Mouse (Mus musculus) stomach, embryonic 15.5 days (tissue): ENCODE data around the gene Snx1. TPM values are rescaled to one million over a fixed set of nuclear protein-coding genes. Genes with fewer than 3 reads are reported as not detected.

Source experiments
- ATAC-seq: fragments of 200-750 bp; cut with Nextera tagmentation; 2 replicates; pipeline ENCODE4 v1.8.0; 2017; ENCODE audit warnings: low read depth, moderate number of reproducible peaks, moderate TSS enrichment; ENCODE audit not compliant: insufficient read depth, low FRiP score
- H3K27ac ChIP-seq: fragments of 300-500 bp; sonication (generic); 2 replicates; pipeline ENCODE4 v1.5.1; 2015; ENCODE audit warnings: mild to moderate bottlenecking, inconsistent platforms
- H3K27me3 ChIP-seq: fragments of 300-500 bp; sonication (generic); replicated peaks from 2 replicates; pipeline ENCODE4 v1.6.1; 2015; ENCODE audit warnings: inconsistent platforms
- H3K36me3 ChIP-seq: fragments of 300-500 bp; sonication (generic); 2 replicates; pipeline ENCODE4 v1.6.1; 2015; ENCODE audit warnings: inconsistent platforms
- H3K4me1 ChIP-seq: fragments of 300-500 bp; sonication (generic); 2 replicates; pipeline ENCODE4 v1.6.1; 2015; ENCODE audit warnings: inconsistent platforms
- H3K4me2 ChIP-seq: fragments of 300-500 bp; sonication (generic); 2 replicates; pipeline ENCODE4 v1.6.1; 2015; ENCODE audit warnings: mild to moderate bottlenecking, inconsistent platforms
- H3K4me3 ChIP-seq: fragments of 300-500 bp; sonication (generic); replicated peaks from 2 replicates; pipeline ENCODE4 v1.5.1; 2015; ENCODE audit warnings: inconsistent platforms
- H3K9ac ChIP-seq: fragments of 300-500 bp; sonication (generic); 2 replicates; pipeline ENCODE4 v1.6.1; 2015; ENCODE audit warnings: inconsistent platforms
- H3K9me3 ChIP-seq: fragments of 300-500 bp; sonication (generic); 2 replicates; pipeline ENCODE4 v1.6.1; 2016; ENCODE audit warnings: inconsistent platforms
- WGBS: fragments of 180-500 bp; shearing (Covaris S2); methylation state at CpG from one replicate; pipeline ENCODE4 v1.1.7; 2015; 5-methylcytosine and 5-hydroxymethylcytosine counted together
- polyA plus RNA-seq: library from polyadenylated mRNA; unstranded; fragments of >200 nt; fragmentation: Nextera tagmentation; extraction: Ambion mirVana; gene quantifications from 2 replicates; pipeline ENCODE4 v1.2.1, GENCODE M21; 2015

Gene Snx1
- polyA plus RNA-seq, 1 experiment from 2014 or later = 124 TPM

- Histone ChIP-seq H3K4me1 (peaks cover 3% of the 10 kb centered on the region; the same call in 1 of the 2 replicates), H3K9ac (no peak overlapping the region), H3K36me3 (no peaks in the 10 kb centered on the region), H3K4me3 (no peak overlapping the region), H3K4me2 (no peak overlapping the region), H3K27ac (no peak overlapping the region), H3K9me3 (no peaks in the 10 kb centered on the region), H3K27me3 (peaks cover 16% of the 10 kb centered on the region; the same call in 1 of the 2 replicates)
- no peak for ATAC-seq
- WGBS = 70% methylated on average over 1 of the region's 1 CpGs
Observed at GRCm38 (mm10) chr9:66155534-66155933, 29.1 kb upstream of the Snx1 start.

GRCm38 (mm10) chr9:66154013-66154412, 27.6 kb upstream of the Snx1 start:
- Histone ChIP-seq H3K27me3 (peaks cover 12% of the 10 kb centered on the region; the same call in 1 of the 2 replicates), H3K9ac (no peak overlapping the region), H3K4me2 (no peak overlapping the region), H3K9me3 (no peaks in the 10 kb centered on the region), H3K4me1 (peaks cover 3% of the 10 kb centered on the region; the same call in 1 of the 2 replicates), H3K36me3 (no peaks in the 10 kb centered on the region), H3K4me3 (no peak overlapping the region), H3K27ac (no peak overlapping the region)
- WGBS = 87% methylated on average over 9 of the region's 9 CpGs
- no peak for ATAC-seq

- Histone ChIP-seq H3K27me3 (peaks cover 8% of the 10 kb centered on the region; the same call in 1 of the 2 replicates), H3K9me3 (no peaks in the 10 kb centered on the region), H3K4me2 (no peak overlapping the region), H3K4me3 (no peak overlapping the region), H3K36me3 (no peaks in the 10 kb centered on the region), H3K27ac (no peak overlapping the region), H3K4me1 (peaks cover 3% of the 10 kb centered on the region; the same call in 1 of the 2 replicates), H3K9ac (no peak overlapping the region)
- no peak for ATAC-seq
- WGBS = 85% methylated on average over 6 of the region's 6 CpGs
Observed at GRCm38 (mm10) chr9:66153594-66153993, 27.2 kb upstream of the Snx1 start.

- ATAC-seq = no peak
- peaks cover 5% of the 10 kb centered on the region; the same call in 1 of the 2 replicates for H3K27me3 ChIP-seq
- H3K4me3 ChIP-seq = no peak overlapping the region
- H3K9ac ChIP-seq = no peak overlapping the region
- H3K4me2 ChIP-seq = no peak overlapping the region
- H3K27ac ChIP-seq = no peak overlapping the region
- H3K4me1 ChIP-seq = no peaks in the 10 kb centered on the region
- 59% methylated on average over 9 of the region's 9 CpGs for WGBS
- H3K36me3 ChIP-seq = no peaks in the 10 kb centered on the region
- H3K9me3 ChIP-seq = no peaks in the 10 kb centered on the region
Observed at GRCm38 (mm10) chr9:66152011-66152410, 25.6 kb upstream of the Snx1 start.

GRCm38 (mm10) chr9:66146141-66146540, 19.8 kb upstream of the Snx1 start:
- ATAC-seq = no peak
- H3K27me3 ChIP-seq = no peaks in the 10 kb centered on the region
- no peak overlapping the region for H3K27ac ChIP-seq
- H3K4me2 ChIP-seq = no peak overlapping the region
- H3K4me1 ChIP-seq = no peaks in the 10 kb centered on the region
- no peak overlapping the region for H3K4me3 ChIP-seq
- no peaks in the 10 kb centered on the region for H3K9me3 ChIP-seq
- no peaks in the 10 kb centered on the region for H3K36me3 ChIP-seq
- H3K9ac ChIP-seq = no peak overlapping the region

- Histone ChIP-seq H3K4me3 (no peak overlapping the region), H3K27me3 (no peaks in the 10 kb centered on the region), H3K4me2 (no peak overlapping the region), H3K27ac (no peak overlapping the region), H3K9me3 (no peaks in the 10 kb centered on the region), H3K4me1 (no peaks in the 10 kb centered on the region), H3K36me3 (peaks cover 3% of the 10 kb centered on the region; the same call in 1 of the 2 replicates), H3K9ac (no peak overlapping the region)
- 5% methylated on average over 6 of the region's 6 CpGs for WGBS
- no peak for ATAC-seq
Observed at GRCm38 (mm10) chr9:66144248-66144647, 17.9 kb upstream of the Snx1 start.

- Histone ChIP-seq H3K4me3 (no peak overlapping the region), H3K9ac (no peak overlapping the region), H3K36me3 (peaks cover 10% of the 10 kb centered on the region; the same call in 1 of the 2 replicates), H3K4me1 (no peaks in the 10 kb centered on the region), H3K27ac (no peak overlapping the region), H3K27me3 (no peaks in the 10 kb centered on the region), H3K4me2 (no peak overlapping the region), H3K9me3 (no peaks in the 10 kb centered on the region)
- WGBS = 44% methylated on average over 1 of the region's 1 CpGs
- no peak for ATAC-seq
Observed at GRCm38 (mm10) chr9:66142265-66142664, 15.9 kb upstream of the Snx1 start.

GRCm38 (mm10) chr9:66138193-66138592, 11.8 kb upstream of the Snx1 start:
- no peak for ATAC-seq
- WGBS = 93% methylated on average over 7 of the region's 7 CpGs
- H3K9me3 ChIP-seq = no peaks in the 10 kb centered on the region
- H3K36me3 ChIP-seq = peaks cover 32% of the 10 kb centered on the region; the same call in 1 of the 2 replicates
- H3K27ac ChIP-seq = no peak overlapping the region
- no peak overlapping the region for H3K4me3 ChIP-seq
- H3K4me1 ChIP-seq = no peaks in the 10 kb centered on the region
- H3K9ac ChIP-seq = no peak overlapping the region
- H3K27me3 ChIP-seq = no peaks in the 10 kb centered on the region
- no peak overlapping the region for H3K4me2 ChIP-seq

- no peaks in the 10 kb centered on the region for H3K9me3 ChIP-seq
- no peak overlapping the region for H3K4me2 ChIP-seq
- no peak overlapping the region for H3K4me3 ChIP-seq
- peaks cover 32% of the 10 kb centered on the region for H3K36me3 ChIP-seq
- no peak overlapping the region for H3K9ac ChIP-seq
- WGBS = 62% methylated on average over 4 of the region's 4 CpGs
- no peak overlapping the region for H3K27ac ChIP-seq
- ATAC-seq = no peak
- H3K27me3 ChIP-seq = no peaks in the 10 kb centered on the region
- no peaks in the 10 kb centered on the region for H3K4me1 ChIP-seq
Observed at GRCm38 (mm10) chr9:66135967-66136366, 9.6 kb upstream of the Snx1 start.

GRCm38 (mm10) chr9:66131466-66131865, 5.1 kb upstream of the Snx1 start:
- Histone ChIP-seq H3K9me3 (no peaks in the 10 kb centered on the region), H3K27me3 (no peaks in the 10 kb centered on the region), H3K9ac (no peak overlapping the region), H3K27ac (no peak overlapping the region), H3K4me3 (no peak overlapping the region), H3K36me3 (peaks cover 18% of the 10 kb centered on the region), H3K4me2 (no peak overlapping the region), H3K4me1 (0 out of 2 replicates have a peak, but pooled peaks cover 5% of the 10 kb centered on the region)
- ATAC-seq = no peak
- WGBS = 89% methylated on average over 2 of the region's 2 CpGs

GRCm38 (mm10) chr9:66127884-66128283, 1.5 kb upstream of the Snx1 start:
- Histone ChIP-seq H3K4me1 (peaks cover 9% of the 10 kb centered on the region; the same call in 1 of the 2 replicates), H3K27me3 (no peaks in the 10 kb centered on the region), H3K27ac (no peak overlapping the region), H3K9ac (no peak overlapping the region), H3K4me2 (peak overlapping the region; percentile 79), H3K9me3 (no peaks in the 10 kb centered on the region), H3K4me3 (peak overlapping the region; percentile 78; the same call in 1 of the 2 replicates), H3K36me3 (no peaks in the 10 kb centered on the region; the same call in 1 of the 2 replicates)
- ATAC-seq = no peak
- WGBS = 84% methylated on average over 4 of the region's 4 CpGs

- no peaks in the 10 kb centered on the region for H3K36me3 ChIP-seq
- H3K9ac ChIP-seq = peak overlapping the region; percentile 58
- peak overlapping the region; percentile 78 for H3K4me3 ChIP-seq
- peak overlapping the region; percentile 79 for H3K4me2 ChIP-seq
- WGBS = 32% methylated on average over 6 of the region's 6 CpGs
- no peaks in the 10 kb centered on the region for H3K27me3 ChIP-seq
- no peaks in the 10 kb centered on the region for H3K9me3 ChIP-seq
- ATAC-seq = no peak
- H3K4me1 ChIP-seq = peaks cover 9% of the 10 kb centered on the region; the same call in 1 of the 2 replicates
- H3K27ac ChIP-seq = peak overlapping the region; percentile 87
Observed at GRCm38 (mm10) chr9:66127193-66127546, 783 bp upstream of the Snx1 start.
